Mouse (Mus musculus) heart, embryonic 13.5 days (tissue): ENCODE measurements around the gene Ptgds. TPM values are rescaled to one million over a fixed set of nuclear protein-coding genes. Genes with fewer than 3 reads are reported as not detected.
A peak's percentile ranks its signal among the peaks of the same experiment; 100 is the strongest.

Experiments
- ATAC-seq: fragments of 200-750 bp; cut with Nextera tagmentation; 2 replicates; pipeline ENCODE4 v1.8.0; 2017; ENCODE audit warnings: moderate TSS enrichment; ENCODE audit not compliant: insufficient number of reproducible peaks, low FRiP score, low TSS enrichment; ENCODE audit errors: extremely low read depth
- H3K27ac ChIP-seq: fragments of 300-500 bp; sonication (generic); replicated peaks from 2 replicates; pipeline ENCODE4 v1.5.1; 2015; ENCODE audit warnings: moderate library complexity, mild to moderate bottlenecking, inconsistent platforms
- H3K27me3 ChIP-seq: fragments of 300-500 bp; sonication (generic); replicated peaks from 2 replicates; pipeline ENCODE4 v1.6.1; 2015; ENCODE audit warnings: mild to moderate bottlenecking, inconsistent platforms
- H3K36me3 ChIP-seq: fragments of 300-500 bp; sonication (generic); 2 replicates; pipeline ENCODE4 v1.6.1; 2015; ENCODE audit warnings: mild to moderate bottlenecking, inconsistent platforms
- H3K4me1 ChIP-seq: fragments of 300-500 bp; sonication (generic); 2 replicates; pipeline ENCODE4 v1.6.1; 2015; ENCODE audit warnings: inconsistent platforms
- H3K4me2 ChIP-seq: fragments of 300-500 bp; sonication (generic); 2 replicates; pipeline ENCODE4 v1.6.1; 2015; ENCODE audit warnings: inconsistent platforms, mild to moderate bottlenecking, moderate library complexity
- H3K4me3 ChIP-seq: fragments of 300-500 bp; sonication (generic); 2 replicates; pipeline ENCODE4 v1.5.1; 2015; ENCODE audit warnings: moderate library complexity, mild to moderate bottlenecking, inconsistent platforms
- H3K9ac ChIP-seq: fragments of 300-500 bp; sonication (generic); 2 replicates; pipeline ENCODE4 v1.6.1; 2015; ENCODE audit warnings: inconsistent platforms, mild to moderate bottlenecking, moderate library complexity
- H3K9me3 ChIP-seq: fragments of 300-500 bp; sonication (generic); 2 replicates; pipeline ENCODE4 v1.6.1; 2016; ENCODE audit warnings: inconsistent platforms
- WGBS: fragments of 180-500 bp; shearing (Covaris S2); methylation state at CpG from one replicate; pipeline ENCODE4 v1.1.7; 2015; ENCODE audit warnings: mixed read lengths; 5-methylcytosine and 5-hydroxymethylcytosine counted together
- polyA plus RNA-seq: library from polyadenylated mRNA; unstranded; fragments of >200 nt; fragmentation: Nextera tagmentation; extraction: Ambion mirVana; gene quantifications from 2 replicates; pipeline ENCODE4 v1.2.1, GENCODE M21; 2015

The Ptgds gene
- polyA plus RNA-seq, 1 experiment from 2014 or later: 19.8 TPM

- H3K9ac ChIP-seq: no peak overlapping the region
- H3K27ac ChIP-seq: no peak overlapping the region
- H3K27me3 ChIP-seq: peaks cover 26% of the 10 kb centered on the region
- H3K4me2 ChIP-seq: no peak overlapping the region
- WGBS: 64% methylated on average over 10 of the region's 10 CpGs
- no peaks in the 10 kb centered on the region for H3K9me3 ChIP-seq
- no peaks in the 10 kb centered on the region for H3K4me1 ChIP-seq
- no peak overlapping the region for H3K4me3 ChIP-seq
- H3K36me3 ChIP-seq: no peaks in the 10 kb centered on the region
- ATAC-seq: no peak
Measured at GRCm38 (mm10) chr2:25479551-25480311, 9.9 kb upstream of the Ptgds start.

- ATAC-seq: no peak
- 75% methylated on average over 3 of the region's 3 CpGs for WGBS
- H3K9me3 ChIP-seq: no peaks in the 10 kb centered on the region
- peaks cover 26% of the 10 kb centered on the region for H3K27me3 ChIP-seq
- no peak overlapping the region for H3K4me3 ChIP-seq
- no peak overlapping the region for H3K4me2 ChIP-seq
- peaks cover 3% of the 10 kb centered on the region; the same call in 1 of the 2 replicates for H3K4me1 ChIP-seq
- no peak overlapping the region for H3K27ac ChIP-seq
- H3K36me3 ChIP-seq: no peaks in the 10 kb centered on the region
- H3K9ac ChIP-seq: no peak overlapping the region
Measured at GRCm38 (mm10) chr2:25477967-25478675, 8.3 kb upstream of the Ptgds start.

GRCm38 (mm10) chr2:25477541-25477940 lies 7.7 kb upstream of the Ptgds start:
- H3K9me3 ChIP-seq: no peaks in the 10 kb centered on the region
- WGBS: 81% methylated on average over 8 of the region's 8 CpGs
- no peak overlapping the region for H3K9ac ChIP-seq
- H3K36me3 ChIP-seq: no peaks in the 10 kb centered on the region
- no peak overlapping the region for H3K4me2 ChIP-seq
- no peak overlapping the region for H3K4me3 ChIP-seq
- no peak for ATAC-seq
- no peak overlapping the region for H3K27ac ChIP-seq
- peaks cover 23% of the 10 kb centered on the region for H3K27me3 ChIP-seq
- peaks cover 3% of the 10 kb centered on the region; the same call in 1 of the 2 replicates for H3K4me1 ChIP-seq

GRCm38 (mm10) chr2:25472550-25472949 lies 2.7 kb upstream of the Ptgds start:
- no peak overlapping the region for H3K4me3 ChIP-seq
- ATAC-seq: no peak
- no peak overlapping the region for H3K9ac ChIP-seq
- no peaks in the 10 kb centered on the region for H3K27me3 ChIP-seq
- H3K27ac ChIP-seq: no peak overlapping the region
- no peak overlapping the region for H3K4me2 ChIP-seq
- no peaks in the 10 kb centered on the region for H3K36me3 ChIP-seq
- no peaks in the 10 kb centered on the region for H3K9me3 ChIP-seq
- WGBS: 73% methylated on average over 2 of the region's 2 CpGs
- peaks cover 29% of the 10 kb centered on the region for H3K4me1 ChIP-seq

- Histone ChIP-seq H3K27me3 (no peaks in the 10 kb centered on the region), H3K4me2 (peak overlapping the region; percentile 24), H3K9me3 (no peaks in the 10 kb centered on the region), H3K36me3 (no peaks in the 10 kb centered on the region), H3K4me3 (no peak overlapping the region), H3K4me1 (peaks cover 40% of the 10 kb centered on the region), H3K27ac (peak overlapping the region; percentile 86), H3K9ac (peak overlapping the region; percentile 44; the same call in 1 of the 2 replicates)
- peak; percentile 30 for ATAC-seq
- WGBS: 66% methylated on average over 10 of the region's 10 CpGs
Measured at GRCm38 (mm10) chr2:25468962-25469915, 607 bp downstream of the Ptgds start.

GRCm38 (mm10) chr2:25467606-25468303 lies 2.1 kb downstream of the Ptgds start:
- H3K4me2 ChIP-seq: no peak overlapping the region
- 60% methylated on average over 14 of the region's 14 CpGs for WGBS
- ATAC-seq: no peak
- H3K27ac ChIP-seq: no peak overlapping the region
- H3K36me3 ChIP-seq: no peaks in the 10 kb centered on the region
- H3K9ac ChIP-seq: 0 out of 2 replicates have a peak overlapping the region, but pooled peaks have one; percentile 6
- H3K4me3 ChIP-seq: no peak overlapping the region
- H3K27me3 ChIP-seq: no peaks in the 10 kb centered on the region
- H3K4me1 ChIP-seq: peaks cover 37% of the 10 kb centered on the region
- no peaks in the 10 kb centered on the region for H3K9me3 ChIP-seq

- ATAC-seq: no peak
- no peaks in the 10 kb centered on the region for H3K36me3 ChIP-seq
- H3K4me3 ChIP-seq: no peak overlapping the region
- 40% methylated on average over 10 of the region's 10 CpGs for WGBS
- H3K4me1 ChIP-seq: peaks cover 42% of the 10 kb centered on the region
- H3K9me3 ChIP-seq: no peaks in the 10 kb centered on the region
- H3K27ac ChIP-seq: no peak overlapping the region
- no peak overlapping the region for H3K4me2 ChIP-seq
- no peaks in the 10 kb centered on the region for H3K27me3 ChIP-seq
- H3K9ac ChIP-seq: no peak overlapping the region; the same call in 1 of the 2 replicates
Measured at GRCm38 (mm10) chr2:25465816-25466635, 3.8 kb downstream of the Ptgds start.

GRCm38 (mm10) chr2:25465256-25465655 lies 4.6 kb downstream of the Ptgds start:
- H3K4me3 ChIP-seq: no peak overlapping the region
- no peak overlapping the region for H3K9ac ChIP-seq
- 75% methylated on average over 2 of the region's 2 CpGs for WGBS
- no peaks in the 10 kb centered on the region for H3K27me3 ChIP-seq
- ATAC-seq: no peak
- no peaks in the 10 kb centered on the region for H3K9me3 ChIP-seq
- H3K4me2 ChIP-seq: no peak overlapping the region
- H3K36me3 ChIP-seq: no peaks in the 10 kb centered on the region
- H3K27ac ChIP-seq: no peak overlapping the region
- peaks cover 43% of the 10 kb centered on the region for H3K4me1 ChIP-seq

- Histone ChIP-seq H3K4me3 (no peak overlapping the region), H3K27ac (no peak overlapping the region), H3K36me3 (peaks cover 9% of the 10 kb centered on the region), H3K27me3 (no peaks in the 10 kb centered on the region), H3K9ac (no peak overlapping the region), H3K4me2 (no peak overlapping the region), H3K9me3 (no peaks in the 10 kb centered on the region), H3K4me1 (peaks cover 42% of the 10 kb centered on the region)
- WGBS: 80% methylated on average over 3 of the region's 3 CpGs
- no peak for ATAC-seq
Measured at GRCm38 (mm10) chr2:25463630-25464029, 6.2 kb downstream of the Ptgds start.

- Histone ChIP-seq H3K27me3 (no peaks in the 10 kb centered on the region), H3K27ac (peak overlapping the region; percentile 93), H3K4me1 (peaks cover 31% of the 10 kb centered on the region), H3K9ac (peak overlapping the region; percentile 75), H3K4me3 (peak overlapping the region; percentile 66), H3K4me2 (peak overlapping the region; percentile 82), H3K36me3 (peaks cover 21% of the 10 kb centered on the region), H3K9me3 (no peaks in the 10 kb centered on the region)
- WGBS: 17% methylated on average over 3 of the region's 3 CpGs
- ATAC-seq: no peak
Measured at GRCm38 (mm10) chr2:25461407-25461806, 8.4 kb downstream of the Ptgds start.
